Mouse (Mus musculus): ENCODE results near the gene 1700088E04Rik.

DNA sequence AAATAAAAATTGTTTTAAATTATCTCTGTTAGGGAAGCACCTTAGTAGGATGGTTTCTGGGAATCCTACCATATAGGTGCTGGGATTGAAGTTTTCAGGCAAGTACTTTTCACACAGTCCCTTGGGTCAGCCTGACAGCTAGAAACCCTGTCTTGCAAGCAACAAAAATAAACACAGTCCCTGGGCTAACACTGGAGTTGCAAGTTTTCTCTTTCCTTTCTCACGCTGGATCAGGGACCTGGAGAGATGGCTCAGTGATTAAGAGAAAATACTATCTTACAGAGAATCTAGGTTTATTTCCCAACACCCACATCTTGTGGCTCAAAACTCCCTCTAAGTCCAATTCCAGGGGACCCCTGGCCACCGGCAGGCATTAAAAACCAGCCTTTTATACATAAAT is 43.9 kb downstream of the 1700088E04Rik start:
- TF ChIP-seq CTCF (IDR thresholded peaks at IDR 0.05; ENCODE audit: control insufficient read depth, insufficient read depth, low read length) = no peak
- no peak for TF ChIP-seq POLR2A (IDR thresholded peaks at IDR 0.05; ENCODE audit: borderline replicate concordance, control insufficient read depth, low read depth, low read length)
